Comparison of ENCODE assay signal across 16 mouse cellular contexts in the genomic region with DNA sequence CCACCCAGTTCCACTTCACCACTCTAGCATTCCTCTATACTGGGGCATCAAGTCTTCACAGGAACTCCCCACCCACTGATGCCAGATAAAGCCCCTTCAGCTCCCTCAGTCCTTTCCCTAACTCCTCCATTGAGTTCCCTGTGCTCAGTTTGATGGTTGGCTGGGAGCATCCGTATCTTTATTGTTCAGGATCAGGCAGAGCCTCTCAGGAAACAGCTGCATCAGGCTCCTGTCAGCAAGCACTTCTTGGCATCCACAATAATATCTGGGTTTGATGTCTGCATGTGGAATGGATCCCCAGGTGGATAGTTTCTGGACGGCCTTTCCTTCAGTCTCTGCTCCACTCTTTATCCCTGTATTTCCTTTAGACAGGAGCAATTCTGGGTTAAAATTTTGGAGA.
"Had no signal": no experiment of that assay in that cellular context is flagged by ENCODE, and none has a peak within 500 bp of the region (broad histone marks: within the 10 kb centered on the region; RNA-seq: fewer than 3 reads in every experiment).

No protein-coding gene starts in this region.

- DNase-seq: retina, postnatal 1 day; right cerebral cortex, adult 18-20 months; right cerebral cortex, postnatal 14 days; right cerebral cortex, postnatal 25 days; right cerebral cortex, postnatal 4 days; spleen, adult 18-20 months; thymus, adult 18-20 months; thymus, adult 2 months; thymus, postnatal 14 days; thymus, postnatal 25 days; thymus, postnatal 36 days; thymus, postnatal 4 days had no signal

- H3K4me1 ChIP-seq: stomach, embryonic 15.5 days had no signal

- H3K27me3 ChIP-seq: neural tube, embryonic 13.5 days; neural tube, embryonic 15.5 days; stomach, embryonic 15.5 days had no signal

- H3K36me3 ChIP-seq: neural tube, embryonic 13.5 days; neural tube, embryonic 15.5 days; stomach, embryonic 15.5 days had no signal

- H3K4me2 ChIP-seq: neural tube, embryonic 13.5 days; neural tube, embryonic 15.5 days; stomach, embryonic 15.5 days had no signal

- H3K9me3 ChIP-seq: neural tube, embryonic 13.5 days; neural tube, embryonic 15.5 days; stomach, embryonic 15.5 days had no signal

- H3K9ac ChIP-seq: neural tube, embryonic 13.5 days; neural tube, embryonic 15.5 days; stomach, embryonic 15.5 days had no signal

- H3K27ac ChIP-seq: neural tube, embryonic 13.5 days; neural tube, embryonic 15.5 days; stomach, embryonic 15.5 days; stomach, postnatal 0 days had no signal

- H3K4me3 ChIP-seq: neural tube, embryonic 13.5 days; neural tube, embryonic 15.5 days; stomach, embryonic 15.5 days had no signal
